Mouse (Mus musculus) kidney, adult 2 months (tissue): ENCODE data around the gene Mpv17l2.

Experiments
- CTCF ChIP-seq: fragments of 200-500 bp; conservative IDR thresholded peaks from 2 replicates; pipeline ENCODE4 v1.5.1; 2011; ENCODE audit warnings: low read depth, mild to moderate bottlenecking, control low read depth, low read length, moderate library complexity, mixed read lengths; ENCODE audit not compliant: insufficient read depth, insufficient read length
- POLR2A ChIP-seq: fragments of 200-500 bp; IDR thresholded peaks from one replicate; pipeline ENCODE4 v1.6.1; 2011; ENCODE audit warnings: low read depth, low read length, control low read depth

GRCm38 (mm10) chr8:70766571-70767440 lies 6.1 kb upstream of the Mpv17l2 start:
- TF ChIP-seq POLR2A (peak; percentile 97), CTCF (no peak)
